Mouse (Mus musculus) liver, embryonic 14.5 days (tissue): ENCODE measurements around the gene Opcml. TPM values are rescaled to one million over a fixed set of nuclear protein-coding genes. Genes with fewer than 3 reads are reported as not detected.

Source experiments
- ATAC-seq: fragments of 200-750 bp; cut with Nextera tagmentation; 2 replicates; pipeline ENCODE4 v1.8.0; 2017; ENCODE audit warnings: moderate number of reproducible peaks, mild to moderate bottlenecking, moderate library complexity; ENCODE audit not compliant: insufficient read depth
- DNase-seq, 3 experiments: peaks; one replicate each; pipeline ENCODE4 v3.0.0-alpha.2; 2012 to 2013; ENCODE audit warnings: low read depth in 3 of 3, low spot score in 3 of 3
- H3K27ac ChIP-seq: fragments of 300-500 bp; sonication (generic); 2 replicates; pipeline ENCODE4 v1.5.1; 2014; ENCODE audit warnings: moderate library complexity, mild to moderate bottlenecking, control low read depth, inconsistent platforms
- H3K27me3 ChIP-seq: fragments of 300-500 bp; sonication (generic); 2 replicates; pipeline ENCODE4 v1.6.1; 2014; ENCODE audit warnings: mild to moderate bottlenecking, low read length, moderate library complexity; ENCODE audit not compliant: control insufficient read depth, insufficient read depth
- H3K36me3 ChIP-seq: fragments of 300-500 bp; sonication (generic); replicated peaks from 2 replicates; pipeline ENCODE4 v1.6.1; 2014; ENCODE audit warnings: low read depth; ENCODE audit not compliant: control insufficient read depth, insufficient read depth
- H3K4me1 ChIP-seq, 2 experiments: fragments of 200-500 bp in 1 of 2; fragments of 300-500 bp in 1 of 2; sonication (generic) in 1 of 2; replicated peaks; 2 replicates each; pipeline ENCODE4 v1.6.1; 2012 to 2014; ENCODE audit warnings: antibody characterized with exemption in 1 of 2, inconsistent platforms in 1 of 2, low read length in 1 of 2; ENCODE audit not compliant: control insufficient read depth in 2 of 2, insufficient read depth in 2 of 2
- H3K4me2 ChIP-seq: fragments of 300-500 bp; sonication (generic); 2 replicates; pipeline ENCODE4 v1.6.1; 2014; ENCODE audit warnings: low read depth, mild to moderate bottlenecking, control low read depth, moderate library complexity
- H3K4me3 ChIP-seq, 2 experiments: fragments of 200-500 bp in 1 of 2; fragments of 300-500 bp in 1 of 2; sonication (generic) in 1 of 2; 2 replicates each; pipeline ENCODE4 v1.5.1; 2012 to 2014; ENCODE audit warnings: low read depth in 2 of 2, low read length in 2 of 2, mild to moderate bottlenecking in 2 of 2, control low read depth in 1 of 2, inconsistent platforms in 1 of 2, moderate library complexity in 1 of 2; ENCODE audit not compliant: insufficient read depth in 1 of 2
- H3K9ac ChIP-seq: fragments of 300-500 bp; sonication (generic); replicated peaks from 2 replicates; pipeline ENCODE4 v1.6.1; 2014; ENCODE audit warnings: mild to moderate bottlenecking, control low read depth, moderate library complexity
- H3K9me3 ChIP-seq: fragments of 300-500 bp; sonication (generic); 2 replicates; pipeline ENCODE4 v1.6.1; 2016; ENCODE audit warnings: low read length, mixed read lengths; ENCODE audit not compliant: control insufficient read depth
- CTCF ChIP-seq: IDR thresholded peaks from 2 replicates; pipeline ENCODE4 v1.5.1; 2016; ENCODE audit warnings: antibody characterized with exemption, low read depth, control low read depth
- EP300 ChIP-seq: IDR thresholded peaks from 2 replicates; pipeline ENCODE4 v1.6.1; 2016; ENCODE audit warnings: antibody characterized with exemption, low read depth
- WGBS: fragments of 180-500 bp; shearing (Covaris S2); extraction: QIAGEN DNeasy Blood & Tissue Kit; methylation state at CpG from one replicate; pipeline ENCODE4 v1.1.7; 2014; ENCODE audit not compliant: insufficient replicate concordance; 5-methylcytosine and 5-hydroxymethylcytosine counted together
- polyA plus RNA-seq, 2 experiments: library from polyadenylated mRNA; depleted of rRNA in 1 of 2; stranded (reverse) in 1 of 2; unstranded in 1 of 2; fragments of >200 nt; fragmentation: Nextera tagmentation in 1 of 2; extraction: Ambion mirVana in 1 of 2; gene quantifications; 2 replicates each; pipeline versions ENCODE4 v1.2.1 to v1.2.3; 2012 to 2014

The Opcml gene
- polyA plus RNA-seq, 2 experiments, result 0.03 TPM; not detected in 1

DNA sequence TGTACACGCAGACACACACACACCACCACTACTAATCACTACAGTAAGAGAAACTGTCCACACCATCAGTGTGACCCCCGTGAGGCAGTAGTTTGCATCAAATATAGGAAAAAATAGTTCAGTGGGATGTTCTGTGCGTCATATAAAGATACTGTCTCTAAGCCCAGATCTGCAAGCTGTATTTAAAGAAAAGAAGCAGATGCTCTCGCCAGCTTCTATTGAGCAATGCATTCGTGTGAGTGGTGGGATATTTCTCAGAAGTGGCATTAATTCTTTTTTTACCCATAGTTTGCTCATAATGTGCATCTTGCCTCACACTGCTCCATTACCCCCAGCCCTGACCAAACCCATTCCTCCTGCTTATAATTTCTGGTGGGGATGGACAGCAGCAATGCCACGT is 678.8 kb downstream of the Opcml start:
- Histone ChIP-seq H3K4me3 (no peak overlapping the region), H3K9ac (no peak overlapping the region), H3K36me3 (no peaks in the 10 kb centered on the region), H3K27ac (no peak overlapping the region), H3K4me1 (no peaks in the 10 kb centered on the region), H3K4me2 (no peak overlapping the region), H3K27me3 (no peaks in the 10 kb centered on the region), H3K9me3 (no peaks in the 10 kb centered on the region)
- TF ChIP-seq EP300, result no peak
- TF ChIP-seq CTCF, result no peak
- ATAC-seq, result no peak
- 53% methylated on average over 6 of the region's 6 CpGs for WGBS
- DNase-seq, result no peak

DNA sequence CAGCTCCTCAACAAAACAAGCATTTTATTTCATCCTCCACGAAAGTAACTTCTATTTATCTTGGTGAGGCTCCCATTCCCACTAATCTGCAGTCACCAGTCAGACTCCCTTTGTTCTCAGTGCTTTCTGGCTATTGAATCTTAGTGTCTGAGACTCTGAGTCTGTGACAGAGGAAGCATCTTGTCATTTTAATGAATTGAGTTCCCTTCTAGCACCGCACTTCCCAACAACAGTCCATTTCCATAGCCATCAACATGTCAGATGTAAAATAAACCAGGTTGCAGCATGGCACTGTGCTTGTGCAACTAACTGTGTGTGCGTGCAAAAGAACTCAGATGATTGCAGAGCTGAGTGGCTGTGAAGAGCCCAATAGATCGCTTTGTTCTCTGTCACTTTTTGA is 680.9 kb downstream of the Opcml start:
- Histone ChIP-seq H3K9me3 (no peaks in the 10 kb centered on the region), H3K4me3 (no peak overlapping the region), H3K4me2 (no peak overlapping the region), H3K27ac (no peak overlapping the region), H3K4me1 (no peaks in the 10 kb centered on the region), H3K36me3 (no peaks in the 10 kb centered on the region), H3K27me3 (no peaks in the 10 kb centered on the region), H3K9ac (no peak overlapping the region)
- no peak for ATAC-seq
- TF ChIP-seq CTCF (no peak), EP300 (no peak)
- no peak for DNase-seq
- WGBS, result 33% methylated on average over 4 of the region's 4 CpGs

DNA sequence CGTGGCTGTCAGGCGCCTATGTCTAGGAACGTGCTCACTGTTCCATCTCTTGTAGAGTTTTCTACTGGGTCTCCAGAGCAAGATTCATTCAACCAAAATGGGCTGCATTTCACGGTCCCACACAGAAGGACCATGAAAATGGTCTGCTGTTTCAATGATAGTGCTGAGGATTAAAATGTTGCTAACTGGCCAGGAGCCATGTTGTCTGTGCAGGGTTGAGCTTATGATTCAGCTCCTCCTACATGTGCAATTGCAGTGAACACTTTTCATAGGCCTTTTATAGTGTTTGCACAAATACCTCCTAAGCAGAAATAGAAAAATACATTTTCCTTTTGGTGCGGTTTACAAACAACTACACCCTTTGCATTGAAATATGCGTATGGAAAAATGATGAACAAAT is 684.0 kb downstream of the Opcml start:
- DNase-seq (no peak), ATAC-seq (no peak)
- Histone ChIP-seq H3K4me1 (no peaks in the 10 kb centered on the region), H3K27ac (no peak overlapping the region), H3K27me3 (no peaks in the 10 kb centered on the region), H3K9ac (no peak overlapping the region), H3K36me3 (no peaks in the 10 kb centered on the region), H3K4me2 (no peak overlapping the region), H3K4me3 (no peak overlapping the region), H3K9me3 (no peaks in the 10 kb centered on the region)
- WGBS, result 67% methylated on average over 6 of the region's 6 CpGs
- TF ChIP-seq EP300, result no peak
- no peak for TF ChIP-seq CTCF

- Histone ChIP-seq H3K36me3 (no peaks in the 10 kb centered on the region), H3K27me3 (no peaks in the 10 kb centered on the region), H3K27ac (no peak overlapping the region), H3K9ac (no peak overlapping the region), H3K4me1 (no peaks in the 10 kb centered on the region), H3K4me3 (no peak overlapping the region), H3K4me2 (no peak overlapping the region), H3K9me3 (no peaks in the 10 kb centered on the region)
- TF ChIP-seq EP300, result no peak
- TF ChIP-seq CTCF, result no peak
- 59% methylated on average over 4 of the region's 4 CpGs for WGBS
- ATAC-seq, result no peak
- no peak for DNase-seq
Measured at GRCm38 (mm10) chr9:28481261-28481660, 690.7 kb downstream of the Opcml start.

DNA sequence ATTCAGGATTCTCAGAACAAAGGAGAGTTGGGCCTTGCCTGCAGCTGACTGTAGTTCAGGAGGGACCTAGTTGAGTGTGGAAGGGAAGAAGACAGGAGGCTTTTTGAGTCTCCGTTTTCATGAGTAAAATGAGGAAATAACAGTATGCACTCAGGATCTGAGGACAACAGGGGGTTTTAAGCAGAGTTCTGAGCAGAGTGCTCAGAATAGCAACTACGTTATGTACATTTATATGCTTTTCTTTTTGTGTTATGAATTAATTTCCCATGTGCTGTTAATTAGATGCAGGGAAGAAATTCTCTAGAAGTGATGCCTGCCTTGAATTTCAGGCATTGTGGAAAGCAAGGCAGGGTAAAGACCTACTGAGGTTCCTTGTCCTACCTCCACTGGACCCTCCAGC is 697.9 kb downstream of the Opcml start:
- Histone ChIP-seq H3K4me1 (no peaks in the 10 kb centered on the region), H3K4me3 (no peak overlapping the region), H3K9ac (no peak overlapping the region), H3K4me2 (no peak overlapping the region), H3K36me3 (no peaks in the 10 kb centered on the region), H3K27me3 (no peaks in the 10 kb centered on the region), H3K27ac (no peak overlapping the region), H3K9me3 (no peaks in the 10 kb centered on the region)
- WGBS, result 36% methylated on average over 2 of the region's 2 CpGs
- DNase-seq (no peak), ATAC-seq (no peak)
- no peak for TF ChIP-seq EP300
- no peak for TF ChIP-seq CTCF
